Mouse (Mus musculus): ENCODE measurements around the gene Exd2. TPM values are rescaled to one million over a fixed set of nuclear protein-coding genes. Genes with fewer than 3 reads are reported as not detected.

Exd2 gene
- total and polyA plus RNA-seq, 3 experiments: 7.1 to 20.5 (median 16.3) TPM

DNA sequence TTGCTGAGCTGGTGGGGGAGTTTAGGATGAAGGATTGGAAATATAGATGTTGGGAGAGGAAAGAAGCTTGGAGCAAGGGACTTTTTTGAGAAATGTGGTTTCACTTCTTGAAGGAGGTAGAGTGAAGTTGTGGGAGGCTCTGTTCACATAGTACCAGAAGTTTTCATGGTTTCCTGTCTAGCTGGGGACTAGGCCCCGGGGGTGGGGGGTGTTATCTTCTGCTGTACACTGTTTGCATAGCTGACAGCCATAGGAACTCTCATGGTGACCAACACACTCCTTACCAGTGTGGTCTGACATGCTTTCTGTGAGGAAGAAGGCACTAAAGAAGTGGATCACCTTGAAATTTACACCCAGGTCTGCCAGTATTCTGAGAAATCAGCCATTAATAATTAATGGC is 32.8 kb downstream of the Exd2 start:
- no peak for DNase-seq

- DNase-seq: peak; percentile 3
Observed at GRCm38 (mm10) chr12:80498356-80498755, 35.5 kb downstream of the Exd2 start.

GRCm38 (mm10) chr12:80500506-80500905 is 37.6 kb downstream of the Exd2 start:
- no peak for DNase-seq

DNA sequence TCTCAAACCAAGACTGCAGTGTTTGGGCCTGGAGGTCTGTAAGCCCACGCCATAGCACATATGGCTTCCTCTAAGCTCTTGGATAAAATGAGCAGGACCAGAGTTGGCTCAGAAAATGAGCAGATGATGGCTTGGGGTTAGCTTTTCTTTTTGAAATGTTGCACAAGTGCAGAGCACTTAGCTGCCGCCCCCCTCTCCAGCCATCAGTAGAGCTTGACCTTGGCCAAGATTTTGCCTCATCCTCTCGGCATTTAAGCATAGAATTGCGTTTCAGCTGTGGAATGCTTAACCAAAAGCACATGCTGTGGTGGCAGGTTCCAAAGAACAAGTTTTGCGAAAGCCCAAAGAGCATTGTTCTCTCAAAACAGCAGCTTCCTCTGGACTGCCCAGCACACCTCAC is 41.8 kb downstream of the Exd2 start:
- DNase-seq: peak; percentile 39

DNA sequence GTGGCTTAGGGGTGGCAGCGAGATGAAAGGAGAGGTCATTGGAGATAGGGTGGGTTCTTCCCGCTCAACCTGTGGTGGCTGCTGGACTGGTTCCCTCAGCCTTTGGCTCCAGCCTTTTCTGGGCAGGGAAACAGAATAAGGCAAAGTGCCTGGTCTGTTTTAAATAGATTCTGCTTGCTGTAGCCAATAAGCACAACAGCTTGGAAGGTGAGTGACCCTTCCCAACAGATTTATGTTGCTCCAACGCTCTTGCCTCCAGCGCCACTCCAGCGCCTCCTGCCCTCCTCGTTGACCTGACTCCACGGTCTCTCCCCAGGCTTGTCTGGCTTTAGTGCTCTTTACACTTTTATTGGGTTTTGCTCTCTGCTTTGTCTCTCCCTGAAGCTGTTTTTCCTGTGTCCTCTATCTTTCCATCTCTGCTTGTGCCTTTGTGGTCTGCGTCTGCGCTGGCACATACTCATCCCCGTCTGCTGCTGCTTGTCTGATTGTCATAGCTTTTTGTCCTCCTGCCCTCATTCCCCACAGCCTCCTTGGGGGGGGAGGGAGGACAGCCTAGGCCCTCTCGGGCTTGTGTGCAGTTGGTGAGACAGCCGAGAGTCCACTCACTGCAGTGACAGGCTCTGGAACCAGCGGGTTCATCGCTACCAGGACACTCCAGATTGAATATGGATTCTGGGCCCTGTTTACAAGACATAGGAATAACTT is 44.3 kb downstream of the Exd2 start:
- DNase-seq: no peak

DNA sequence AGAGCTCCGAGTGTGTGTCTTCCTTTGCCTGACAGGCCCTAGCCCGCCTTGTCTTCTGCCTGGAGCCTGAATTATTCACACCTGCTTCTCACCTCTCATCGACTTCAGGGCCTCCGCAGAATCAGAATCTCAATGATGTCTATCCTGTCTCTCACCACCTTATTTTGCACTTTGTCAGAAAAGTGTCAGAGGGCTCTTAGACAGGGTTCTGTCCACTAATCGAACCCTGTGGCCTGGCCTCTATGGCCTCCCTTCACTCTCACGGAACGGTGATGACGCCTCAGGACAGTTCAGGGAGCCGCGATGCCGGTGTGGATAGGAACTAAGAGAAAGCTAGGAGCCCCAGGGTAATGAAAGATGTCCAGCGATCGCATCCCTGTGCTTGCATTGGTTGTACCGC is 55.1 kb downstream of the Exd2 start, which contains the start of gene Galnt16:
Gene Galnt16, plus strand, starts transcription at position 301 of the 400 bp plus-strand sequence.
- no peak for DNase-seq

DNA sequence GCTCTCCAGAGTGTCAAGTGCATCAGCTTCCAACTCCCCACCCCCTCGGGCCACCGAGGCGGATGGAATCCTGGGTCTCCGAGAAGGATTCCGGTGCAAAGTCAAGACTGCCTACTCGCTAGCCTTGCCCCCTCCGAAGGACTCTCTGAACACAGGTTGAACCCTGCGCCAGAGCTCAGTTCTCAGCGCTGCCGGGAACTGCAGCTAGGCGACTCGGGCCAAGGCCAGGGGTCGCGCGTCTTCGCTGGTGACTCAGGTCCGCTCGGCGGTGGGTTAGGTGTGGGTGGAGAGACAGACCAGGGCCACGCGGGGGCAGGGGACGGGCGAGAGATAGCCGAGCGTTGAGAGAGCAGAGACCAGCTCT is 55.5 kb downstream of the Exd2 start:
- peak; percentile 34 for DNase-seq

GRCm38 (mm10) chr12:80518757-80519620 is 56.1 kb downstream of the Exd2 start:
- peak; percentile 36 for DNase-seq

DNA sequence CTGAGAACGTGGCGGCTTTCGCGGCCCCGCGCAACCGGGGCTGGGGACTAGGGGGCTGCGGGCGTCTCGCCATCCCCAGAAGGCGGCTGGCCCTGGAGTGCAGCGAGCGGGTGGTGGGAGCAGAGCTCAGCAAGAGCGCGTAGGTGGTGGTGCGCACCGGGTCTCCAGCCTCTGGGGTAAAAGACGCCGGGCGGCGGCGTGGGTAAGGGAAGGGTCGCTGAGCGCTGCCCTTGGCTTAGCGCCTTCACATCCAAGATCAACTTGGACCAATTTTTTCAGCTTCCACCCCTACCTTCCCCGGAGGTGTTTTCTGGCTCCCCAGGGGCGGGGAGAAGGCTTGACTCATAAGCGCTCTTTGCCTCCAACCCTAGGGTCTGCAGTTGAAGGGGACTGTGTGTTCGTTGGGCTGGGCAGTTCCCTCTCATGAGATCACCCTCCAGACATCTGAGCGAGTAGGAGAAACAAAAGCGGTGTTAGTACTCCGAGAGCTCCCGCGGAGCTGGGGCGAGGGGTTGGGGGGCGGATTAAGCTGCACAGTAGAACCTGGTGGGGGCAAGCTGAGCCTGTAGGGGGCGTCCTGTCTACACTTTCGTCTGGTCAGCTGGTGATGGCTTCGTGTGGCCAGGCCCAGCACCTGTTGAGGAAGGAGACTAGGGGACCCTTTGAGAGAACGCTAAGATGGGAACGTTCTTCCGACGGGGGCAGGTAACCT is 56.9 kb downstream of the Exd2 start:
- no peak for DNase-seq

- DNase-seq: no peak
Observed at GRCm38 (mm10) chr12:80522006-80522405, 59.1 kb downstream of the Exd2 start.

DNA sequence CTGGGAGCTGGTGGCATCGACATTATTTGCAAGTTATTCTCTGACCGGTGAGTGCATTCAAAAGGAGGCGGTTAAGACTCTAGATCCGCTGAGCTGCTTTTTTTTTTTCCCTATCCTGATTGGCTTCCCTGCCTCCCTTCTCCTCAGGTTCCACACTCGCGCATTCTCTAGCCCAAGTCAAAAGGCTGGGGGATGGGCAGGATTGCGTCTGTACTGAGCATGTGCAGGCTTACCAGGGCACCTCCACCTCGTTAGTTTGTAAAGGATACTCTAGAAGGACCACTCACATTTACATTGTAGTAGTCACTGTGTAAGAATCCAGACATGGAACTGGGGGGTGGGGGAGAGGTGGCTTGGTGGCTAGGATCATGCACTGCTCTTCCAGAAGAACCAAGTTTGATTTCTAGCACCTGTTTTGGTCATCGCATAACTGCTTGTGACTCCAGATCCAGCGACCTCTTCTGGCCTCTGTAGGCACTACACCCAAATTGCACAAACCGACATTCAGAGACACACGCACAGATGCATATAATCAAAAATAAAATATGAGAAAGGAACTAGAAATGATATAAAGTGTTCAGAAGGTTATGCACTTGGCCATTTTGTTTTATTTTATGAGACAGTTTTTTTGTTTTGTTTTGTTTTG is 61.5 kb downstream of the Exd2 start:
- no peak for DNase-seq

- DNase-seq: no peak
Observed at GRCm38 (mm10) chr12:80525513-80525912, 62.6 kb downstream of the Exd2 start.

DNA sequence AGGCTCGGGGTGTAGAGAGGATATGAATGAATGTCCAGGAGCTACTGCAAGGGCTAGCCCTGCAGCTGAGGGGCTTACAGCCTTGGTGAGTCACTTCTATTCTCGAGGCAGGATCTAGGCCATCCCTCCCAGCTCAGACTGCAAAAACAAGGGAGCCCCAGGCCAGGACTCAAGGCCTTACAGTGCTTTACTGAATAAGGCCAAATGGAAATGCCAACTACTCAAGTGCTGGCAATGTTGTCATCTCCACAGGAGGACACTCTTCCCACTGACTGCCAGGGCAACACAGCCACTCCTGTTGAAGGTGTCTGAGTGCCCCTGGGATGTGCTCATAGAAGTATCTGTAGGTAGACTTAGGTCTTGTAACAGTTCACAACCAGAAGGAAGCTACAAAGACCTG is 63.6 kb downstream of the Exd2 start:
- peak; percentile 50 for DNase-seq

DNA sequence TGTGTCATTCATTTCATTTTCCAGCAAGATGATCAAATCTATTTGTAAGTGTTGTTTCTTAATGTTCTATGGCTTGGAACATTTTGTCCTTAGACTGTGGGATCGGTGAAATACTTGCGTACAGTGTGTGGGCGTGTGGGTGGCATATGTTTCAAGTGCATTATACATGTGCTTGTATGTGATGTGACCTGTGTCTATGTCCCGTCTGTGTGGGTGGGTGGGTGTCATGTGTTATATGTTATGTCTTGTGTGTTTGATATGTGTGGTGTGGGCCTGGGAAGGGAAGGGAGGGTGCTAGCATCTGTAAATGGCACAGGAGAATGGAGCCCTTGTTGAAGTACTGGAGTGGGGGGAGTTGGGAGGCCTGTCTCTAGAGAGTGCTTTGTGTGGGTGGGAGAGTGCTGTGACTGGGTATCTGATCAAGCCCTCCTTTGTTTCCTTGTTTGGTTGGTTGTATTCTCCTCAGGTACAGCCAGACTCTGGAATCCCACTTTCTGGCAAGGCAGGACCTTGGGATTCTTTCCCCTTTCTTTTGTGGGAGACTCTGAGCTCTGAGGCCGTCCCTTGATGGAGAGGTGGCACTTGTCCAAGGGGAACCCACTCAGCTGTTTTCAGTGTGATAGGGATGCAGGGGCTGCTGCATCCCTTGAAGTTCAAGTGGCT is 65.0 kb downstream of the Exd2 start:
- no peak for DNase-seq

GRCm38 (mm10) chr12:80530052-80530451 is 67.2 kb downstream of the Exd2 start:
- no peak for DNase-seq

GRCm38 (mm10) chr12:80530630-80531029 is 67.7 kb downstream of the Exd2 start:
- DNase-seq: no peak

DNA sequence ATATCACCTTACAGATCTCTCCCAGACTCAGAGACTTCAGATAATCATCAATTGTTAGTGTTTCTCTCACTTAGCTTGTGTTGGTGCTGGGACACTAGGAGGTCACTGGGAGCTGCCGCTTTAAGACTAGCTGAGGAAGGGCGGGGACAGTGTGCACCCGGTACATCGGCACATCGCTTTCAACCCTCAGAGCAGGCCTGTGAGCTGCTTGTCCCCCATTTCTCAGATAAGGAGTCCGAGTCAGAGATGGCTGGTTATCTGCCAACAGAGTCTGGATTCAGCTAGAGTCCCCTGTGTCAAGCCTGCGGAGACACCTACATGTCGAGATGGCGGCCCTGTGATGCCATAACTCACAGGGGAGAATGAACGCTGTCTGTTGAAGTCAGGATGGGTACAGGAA is 68.7 kb downstream of the Exd2 start:
- no peak for DNase-seq

DNA sequence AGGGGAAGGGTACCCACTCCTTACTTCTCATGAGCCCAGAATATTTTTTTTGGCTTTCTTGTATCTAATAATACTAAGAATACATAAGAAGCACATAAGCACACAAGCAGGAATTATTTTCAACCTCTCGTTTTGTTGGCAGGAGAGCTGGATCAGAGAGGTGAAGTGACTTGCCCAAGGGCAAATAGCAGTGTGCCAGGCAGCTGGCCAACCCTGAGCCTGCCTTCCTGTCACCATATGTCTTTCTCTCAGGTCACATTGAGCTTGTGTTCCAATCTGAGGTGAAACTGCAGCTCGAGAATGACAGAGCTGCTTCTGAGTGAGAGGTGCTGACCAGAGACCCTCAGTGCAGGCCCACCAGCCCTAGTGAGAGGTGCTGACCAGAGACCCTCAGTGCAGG is 71.0 kb downstream of the Exd2 start:
- DNase-seq: peak; percentile 40

DNA sequence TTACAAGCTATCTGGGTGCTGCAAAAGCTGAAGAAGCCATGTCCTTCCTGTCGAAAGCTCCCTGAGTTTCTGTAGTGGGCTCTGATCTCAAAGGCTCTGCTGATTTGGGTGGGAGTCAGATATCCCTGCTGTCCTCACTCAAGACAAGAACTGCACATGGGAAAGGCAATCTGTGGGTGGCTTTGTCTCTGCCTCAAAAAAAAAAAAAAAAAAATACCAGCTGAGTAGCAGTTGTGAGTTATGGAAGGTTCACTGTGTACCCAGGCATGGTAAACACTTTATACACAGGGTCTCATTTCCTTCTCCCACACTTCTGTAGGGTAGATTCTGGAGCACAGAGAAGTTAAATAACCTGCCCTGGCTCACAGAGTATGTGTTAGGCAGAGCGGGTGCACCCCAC is 74.4 kb downstream of the Exd2 start:
- DNase-seq: no peak

DNA sequence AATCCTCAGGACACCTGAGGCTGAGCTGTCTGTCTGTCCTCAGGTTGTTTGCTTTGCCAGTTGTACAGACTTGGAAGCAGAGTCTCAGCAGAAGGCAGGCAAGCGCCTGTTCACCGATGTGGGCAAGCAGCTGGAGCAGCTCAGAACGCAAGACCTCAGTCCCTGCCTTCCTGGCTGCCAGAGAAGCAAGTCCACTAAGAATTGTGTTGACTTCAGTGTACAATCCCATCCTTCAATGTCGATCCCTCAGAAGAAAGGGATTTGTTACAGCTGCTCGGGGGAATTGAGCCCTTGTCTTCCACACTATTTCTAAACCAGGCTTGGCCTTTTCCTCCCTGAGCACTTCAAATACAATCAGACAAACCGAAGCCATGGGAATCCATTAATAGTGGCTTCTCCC is 75.4 kb downstream of the Exd2 start:
- no peak for DNase-seq

GRCm38 (mm10) chr12:80545310-80545709 is 82.4 kb downstream of the Exd2 start:
- no peak for DNase-seq

DNA sequence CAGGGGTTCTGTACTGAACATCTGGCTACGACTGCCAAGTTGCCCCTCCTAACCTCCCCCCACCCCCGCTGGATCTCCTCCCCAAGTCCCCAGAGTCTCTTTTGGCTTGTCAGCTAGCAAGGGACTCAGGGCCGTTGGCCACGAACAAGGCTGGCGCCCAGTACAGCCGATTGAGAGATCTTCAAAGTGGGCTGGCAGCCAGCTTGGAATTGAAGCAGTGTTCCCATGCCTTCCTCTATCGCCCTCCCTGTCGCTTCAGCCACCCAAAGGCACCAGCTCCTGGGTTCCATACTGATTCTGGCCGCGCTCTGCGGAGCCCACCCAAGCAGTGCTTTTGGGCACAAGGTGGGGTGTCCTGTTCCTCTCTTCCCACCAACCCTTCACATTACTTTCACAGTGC is 86.8 kb downstream of the Exd2 start:
- peak; percentile 38 for DNase-seq
